Mouse (Mus musculus): ENCODE measurements around the gene Id3. TPM values are rescaled to one million over a fixed set of nuclear protein-coding genes. Genes with fewer than 3 reads are reported as not detected.

Id3 gene
- polyA plus RNA-seq, 1 experiment from 2014 or later: 411 TPM

GRCm38 (mm10) chr4:136174216-136175193 is 31.2 kb downstream of the Id3 start:
- Histone ChIP-seq H3K27me3 (ENCODE audit: control insufficient read depth, insufficient read depth, low read length) (no peaks in the 10 kb centered on the region), H3K4me3 (ENCODE audit: low read depth, low read length) (peak overlapping the region; percentile 60), H3K9me3 (replicated peaks; ENCODE audit: control insufficient read depth, low read length) (no peaks in the 10 kb centered on the region), H3K36me3 (ENCODE audit: control insufficient read depth, insufficient read depth, low read length) (no peaks in the 10 kb centered on the region), H3K4me1 (ENCODE audit: control insufficient read depth, insufficient read depth, low read length) (peaks cover 46% of the 10 kb centered on the region), H3K9ac (ENCODE audit: low read depth, low read length) (peak overlapping the region; percentile 83; the same call in 1 of the 2 replicates), H3K27ac (ENCODE audit: low read depth, low read length) (peak overlapping the region; percentile 62), H3K4me2 (peak overlapping the region; percentile 95)
- peak; percentile 77 for ATAC-seq (replicated peaks; ENCODE audit: insufficient number of reproducible peaks, low FRiP score, low TSS enrichment)
- WGBS (ENCODE audit: insufficient replicate concordance): 73% methylated on average over 13 of the region's 13 CpGs

GRCm38 (mm10) chr4:136176022-136176552 is 32.8 kb downstream of the Id3 start:
- Histone ChIP-seq H3K36me3 (ENCODE audit: control insufficient read depth, insufficient read depth, low read length) (no peaks in the 10 kb centered on the region), H3K27me3 (ENCODE audit: control insufficient read depth, insufficient read depth, low read length) (no peaks in the 10 kb centered on the region), H3K4me3 (ENCODE audit: low read depth, low read length) (no peak overlapping the region), H3K4me1 (ENCODE audit: control insufficient read depth, insufficient read depth, low read length) (peaks cover 57% of the 10 kb centered on the region), H3K9ac (ENCODE audit: low read depth, low read length) (peak overlapping the region; percentile 56), H3K4me2 (peak overlapping the region; percentile 95), H3K9me3 (replicated peaks; ENCODE audit: control insufficient read depth, low read length) (no peaks in the 10 kb centered on the region), H3K27ac (ENCODE audit: low read depth, low read length) (no peak overlapping the region)
- WGBS (ENCODE audit: insufficient replicate concordance): 60% methylated on average over 10 of the region's 10 CpGs
- ATAC-seq (replicated peaks; ENCODE audit: insufficient number of reproducible peaks, low FRiP score, low TSS enrichment): no peak

- Histone ChIP-seq H3K27me3 (ENCODE audit: control insufficient read depth, insufficient read depth, low read length) (no peaks in the 10 kb centered on the region), H3K27ac (ENCODE audit: low read depth, low read length) (peak overlapping the region; percentile 88), H3K4me1 (ENCODE audit: control insufficient read depth, insufficient read depth, low read length) (peaks cover 62% of the 10 kb centered on the region), H3K36me3 (ENCODE audit: control insufficient read depth, insufficient read depth, low read length) (no peaks in the 10 kb centered on the region), H3K9me3 (replicated peaks; ENCODE audit: control insufficient read depth, low read length) (no peaks in the 10 kb centered on the region), H3K4me2 (peak overlapping the region; percentile 95), H3K9ac (ENCODE audit: low read depth, low read length) (peak overlapping the region; percentile 56), H3K4me3 (ENCODE audit: low read depth, low read length) (peak overlapping the region; percentile 19; the same call in 1 of the 2 replicates)
- no peak for ATAC-seq (replicated peaks; ENCODE audit: insufficient number of reproducible peaks, low FRiP score, low TSS enrichment)
- 26% methylated on average over 8 of the region's 8 CpGs for WGBS (ENCODE audit: insufficient replicate concordance)
Observed at GRCm38 (mm10) chr4:136177244-136177611, 33.9 kb downstream of the Id3 start.

- peak; percentile 74 for ATAC-seq (replicated peaks; ENCODE audit: insufficient number of reproducible peaks, low FRiP score, low TSS enrichment)
- peak overlapping the region; percentile 95 for H3K4me2 ChIP-seq
- peak overlapping the region; percentile 19; the same call in 1 of the 2 replicates for H3K4me3 ChIP-seq (ENCODE audit: low read depth, low read length)
- no peaks in the 10 kb centered on the region for H3K36me3 ChIP-seq (ENCODE audit: control insufficient read depth, insufficient read depth, low read length)
- H3K9me3 ChIP-seq (replicated peaks; ENCODE audit: control insufficient read depth, low read length): no peaks in the 10 kb centered on the region
- peaks cover 62% of the 10 kb centered on the region for H3K4me1 ChIP-seq (ENCODE audit: control insufficient read depth, insufficient read depth, low read length)
- H3K27ac ChIP-seq (ENCODE audit: low read depth, low read length): peak overlapping the region; percentile 88
- 53% methylated on average over 11 of the region's 11 CpGs for WGBS (ENCODE audit: insufficient replicate concordance)
- no peaks in the 10 kb centered on the region for H3K27me3 ChIP-seq (ENCODE audit: control insufficient read depth, insufficient read depth, low read length)
- peak overlapping the region; percentile 56 for H3K9ac ChIP-seq (ENCODE audit: low read depth, low read length)
Observed at GRCm38 (mm10) chr4:136177612-136178474, 34.5 kb downstream of the Id3 start.

GRCm38 (mm10) chr4:136178475-136178921 is 35.2 kb downstream of the Id3 start:
- ATAC-seq (replicated peaks; ENCODE audit: insufficient number of reproducible peaks, low FRiP score, low TSS enrichment): no peak
- H3K4me2 ChIP-seq: peak overlapping the region; percentile 95
- H3K9ac ChIP-seq (ENCODE audit: low read depth, low read length): peak overlapping the region; percentile 43; the same call in 1 of the 2 replicates
- no peaks in the 10 kb centered on the region for H3K27me3 ChIP-seq (ENCODE audit: control insufficient read depth, insufficient read depth, low read length)
- H3K9me3 ChIP-seq (replicated peaks; ENCODE audit: control insufficient read depth, low read length): no peaks in the 10 kb centered on the region
- peak overlapping the region; percentile 88 for H3K27ac ChIP-seq (ENCODE audit: low read depth, low read length)
- H3K4me1 ChIP-seq (ENCODE audit: control insufficient read depth, insufficient read depth, low read length): peaks cover 58% of the 10 kb centered on the region
- WGBS (ENCODE audit: insufficient replicate concordance): 77% methylated on average over 12 of the region's 12 CpGs
- no peaks in the 10 kb centered on the region for H3K36me3 ChIP-seq (ENCODE audit: control insufficient read depth, insufficient read depth, low read length)
- H3K4me3 ChIP-seq (ENCODE audit: low read depth, low read length): no peak overlapping the region

- H3K27me3 ChIP-seq (ENCODE audit: control insufficient read depth, insufficient read depth, low read length): no peaks in the 10 kb centered on the region
- no peak for ATAC-seq (replicated peaks; ENCODE audit: insufficient number of reproducible peaks, low FRiP score, low TSS enrichment)
- H3K4me2 ChIP-seq: peak overlapping the region; percentile 95
- WGBS (ENCODE audit: insufficient replicate concordance): 83% methylated on average over 7 of the region's 7 CpGs
- H3K9me3 ChIP-seq (replicated peaks; ENCODE audit: control insufficient read depth, low read length): no peaks in the 10 kb centered on the region
- no peak overlapping the region for H3K27ac ChIP-seq (ENCODE audit: low read depth, low read length)
- H3K9ac ChIP-seq (ENCODE audit: low read depth, low read length): no peak overlapping the region
- H3K4me3 ChIP-seq (ENCODE audit: low read depth, low read length): no peak overlapping the region; the same call in 1 of the 2 replicates
- no peaks in the 10 kb centered on the region for H3K36me3 ChIP-seq (ENCODE audit: control insufficient read depth, insufficient read depth, low read length)
- H3K4me1 ChIP-seq (ENCODE audit: control insufficient read depth, insufficient read depth, low read length): peaks cover 52% of the 10 kb centered on the region
Observed at GRCm38 (mm10) chr4:136179456-136179855, 36.2 kb downstream of the Id3 start.

- peak overlapping the region; percentile 95 for H3K4me2 ChIP-seq
- WGBS (ENCODE audit: insufficient replicate concordance): 3% methylated on average over 15 of the region's 15 CpGs
- H3K9ac ChIP-seq (ENCODE audit: low read depth, low read length): peak overlapping the region; percentile 64
- peak overlapping the region; percentile 42 for H3K4me3 ChIP-seq (ENCODE audit: low read depth, low read length)
- H3K4me1 ChIP-seq (ENCODE audit: control insufficient read depth, insufficient read depth, low read length): peaks cover 47% of the 10 kb centered on the region
- no peaks in the 10 kb centered on the region for H3K36me3 ChIP-seq (ENCODE audit: control insufficient read depth, insufficient read depth, low read length)
- peak overlapping the region; percentile 70 for H3K27ac ChIP-seq (ENCODE audit: low read depth, low read length)
- no peaks in the 10 kb centered on the region for H3K27me3 ChIP-seq (ENCODE audit: control insufficient read depth, insufficient read depth, low read length)
- no peaks in the 10 kb centered on the region for H3K9me3 ChIP-seq (replicated peaks; ENCODE audit: control insufficient read depth, low read length)
- peak; percentile 37; the same call in 1 of the 2 replicates for ATAC-seq (replicated peaks; ENCODE audit: insufficient number of reproducible peaks, low FRiP score, low TSS enrichment)
Observed at GRCm38 (mm10) chr4:136179998-136180397, 36.7 kb downstream of the Id3 start.
